Mouse (Mus musculus): ENCODE data around the gene Sox6.

Gene Sox6

DNA sequence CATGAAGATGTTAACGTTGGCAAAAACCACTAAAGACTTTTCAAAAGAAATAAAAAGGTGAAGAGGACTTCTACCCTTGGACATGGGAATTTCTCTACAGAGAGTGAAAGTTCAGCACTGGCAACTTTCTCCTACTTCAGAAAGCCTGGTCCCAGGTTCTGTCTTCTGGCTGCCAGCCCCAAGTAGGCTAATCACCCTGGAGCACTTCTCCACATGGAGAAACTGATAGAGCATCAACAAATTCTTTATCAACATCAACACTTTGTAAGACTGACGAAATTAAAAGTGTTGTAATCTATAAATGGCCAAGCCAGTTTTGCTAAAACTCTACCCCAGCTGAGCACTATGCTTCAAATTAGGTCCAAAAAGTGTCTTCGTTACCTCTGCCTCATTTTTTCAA, 193.7 kb downstream of the Sox6 start:
- Histone ChIP-seq H3K36me3 (ENCODE audit: control insufficient read depth, insufficient read depth, low read length, poor library complexity, severe bottlenecking) (no peaks in the 10 kb centered on the region), H3K27me3 (ENCODE audit: control insufficient read depth, insufficient read depth, low read length, poor library complexity, severe bottlenecking) (no peaks in the 10 kb centered on the region)
- no peak for DNase-seq (ENCODE audit: low read depth, low spot score)

DNA sequence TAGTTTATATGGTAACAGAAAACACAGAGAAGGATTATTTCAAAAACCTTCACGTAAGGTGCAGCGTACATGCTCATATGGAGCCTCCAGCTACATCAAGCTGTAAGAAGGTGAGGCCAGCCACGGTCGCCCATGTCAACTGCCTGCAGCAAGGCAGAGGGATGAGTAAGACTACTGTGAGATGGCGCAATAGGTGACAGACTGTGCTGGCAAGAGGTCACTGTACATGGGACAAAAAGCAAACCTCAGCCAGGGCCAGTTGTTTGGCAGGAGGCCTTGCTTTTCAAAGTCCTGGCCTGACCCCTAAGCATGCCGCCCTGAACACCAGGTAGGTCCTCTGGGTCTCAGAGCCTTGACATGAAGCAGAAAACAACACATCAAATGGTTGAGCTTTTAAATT, 194.2 kb downstream of the Sox6 start:
- no peak for DNase-seq (ENCODE audit: low read depth, low spot score)
- Histone ChIP-seq H3K27me3 (ENCODE audit: control insufficient read depth, insufficient read depth, low read length, poor library complexity, severe bottlenecking) (no peaks in the 10 kb centered on the region), H3K36me3 (ENCODE audit: control insufficient read depth, insufficient read depth, low read length, poor library complexity, severe bottlenecking) (no peaks in the 10 kb centered on the region)

DNA sequence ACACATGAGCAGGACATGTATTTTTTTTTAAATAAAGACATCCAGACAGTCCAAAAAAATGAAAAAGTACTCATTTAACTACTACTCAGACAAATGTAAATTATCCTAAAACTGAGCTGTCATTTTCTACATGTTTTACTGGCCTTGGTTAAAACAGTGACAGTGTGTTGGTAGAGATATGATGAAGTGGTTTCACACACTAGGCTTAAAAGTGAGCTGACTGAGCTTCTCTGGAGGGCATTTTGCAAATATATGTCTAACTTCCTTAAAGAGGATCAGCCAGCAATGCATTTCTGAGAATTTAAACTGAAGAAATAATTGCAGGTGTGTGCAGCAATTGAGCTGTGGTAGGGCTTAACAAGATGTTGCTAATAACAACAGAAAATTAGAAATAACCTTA, 196.3 kb downstream of the Sox6 start:
- DNase-seq (ENCODE audit: low read depth, low spot score), result no peak
- Histone ChIP-seq H3K36me3 (ENCODE audit: control insufficient read depth, insufficient read depth, low read length, poor library complexity, severe bottlenecking) (no peaks in the 10 kb centered on the region), H3K27me3 (ENCODE audit: control insufficient read depth, insufficient read depth, low read length, poor library complexity, severe bottlenecking) (no peaks in the 10 kb centered on the region)

DNA sequence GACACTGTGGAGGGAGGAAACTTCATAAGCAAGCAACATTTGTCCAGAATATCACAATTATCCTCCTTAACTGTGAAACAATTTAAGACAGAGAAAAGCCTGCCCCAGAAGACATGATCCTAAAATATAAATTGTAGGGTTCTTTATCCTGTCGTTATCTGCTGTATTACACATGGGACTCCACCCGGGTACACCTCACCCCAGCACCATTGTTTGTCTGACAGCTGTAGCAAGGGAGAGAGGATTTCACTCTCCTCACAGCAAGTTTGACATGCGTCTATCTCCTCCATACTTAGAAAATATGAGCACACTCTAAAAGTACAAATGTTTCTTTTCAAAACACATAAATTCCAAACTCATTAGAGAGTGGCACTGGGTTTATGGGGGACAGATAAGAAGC, 198.0 kb downstream of the Sox6 start:
- DNase-seq (ENCODE audit: low read depth, low spot score), result no peak
- H3K36me3 ChIP-seq (ENCODE audit: control insufficient read depth, insufficient read depth, low read length, poor library complexity, severe bottlenecking), result no peaks in the 10 kb centered on the region
- H3K27me3 ChIP-seq (ENCODE audit: control insufficient read depth, insufficient read depth, low read length, poor library complexity, severe bottlenecking), result no peaks in the 10 kb centered on the region

DNA sequence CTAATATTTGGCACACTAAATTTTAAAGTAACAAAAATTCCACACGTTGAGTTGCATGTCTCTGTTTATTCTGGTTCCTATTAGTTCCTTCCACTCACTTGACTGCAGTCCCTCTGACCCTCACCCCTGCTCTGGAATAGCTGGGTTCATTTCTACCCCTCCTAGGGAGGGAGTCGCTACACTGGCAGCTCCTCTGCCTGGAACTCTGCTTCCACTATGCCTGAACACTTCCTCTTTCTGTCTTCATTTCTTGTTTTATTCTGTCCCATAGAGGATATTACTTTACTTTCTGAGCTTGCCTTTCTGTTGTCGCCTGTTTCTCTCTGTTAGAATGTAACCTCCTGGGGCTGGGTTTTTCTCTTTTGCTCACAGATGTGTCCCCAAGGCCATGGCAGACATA, 203.6 kb downstream of the Sox6 start:
- Histone ChIP-seq H3K36me3 (ENCODE audit: control insufficient read depth, insufficient read depth, low read length, poor library complexity, severe bottlenecking) (no peaks in the 10 kb centered on the region), H3K27me3 (ENCODE audit: control insufficient read depth, insufficient read depth, low read length, poor library complexity, severe bottlenecking) (no peaks in the 10 kb centered on the region)
- DNase-seq (ENCODE audit: low read depth, low spot score), result no peak

DNA sequence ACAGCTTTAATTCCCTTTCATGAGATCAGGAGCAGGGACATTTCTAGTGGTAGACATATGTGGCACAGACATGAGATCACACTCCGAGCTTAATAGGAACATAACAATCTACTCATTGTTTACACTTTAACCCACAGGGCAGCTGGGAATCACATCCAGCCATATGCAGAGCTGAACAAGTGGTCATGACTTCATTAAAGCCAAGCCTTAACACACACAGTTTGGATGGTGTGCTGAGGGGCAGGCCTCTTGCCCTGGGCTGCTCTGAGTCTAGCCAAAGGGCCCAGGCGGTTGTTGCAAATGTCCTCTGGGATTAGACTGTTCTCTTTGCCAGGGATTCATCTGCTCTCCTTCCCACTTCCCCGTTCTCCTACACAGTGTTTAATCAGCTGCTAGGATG, 204.9 kb downstream of the Sox6 start:
- Histone ChIP-seq H3K27me3 (ENCODE audit: control insufficient read depth, insufficient read depth, low read length, poor library complexity, severe bottlenecking) (no peaks in the 10 kb centered on the region), H3K36me3 (ENCODE audit: control insufficient read depth, insufficient read depth, low read length, poor library complexity, severe bottlenecking) (no peaks in the 10 kb centered on the region)
- no peak for DNase-seq (ENCODE audit: low read depth, low spot score)

DNA sequence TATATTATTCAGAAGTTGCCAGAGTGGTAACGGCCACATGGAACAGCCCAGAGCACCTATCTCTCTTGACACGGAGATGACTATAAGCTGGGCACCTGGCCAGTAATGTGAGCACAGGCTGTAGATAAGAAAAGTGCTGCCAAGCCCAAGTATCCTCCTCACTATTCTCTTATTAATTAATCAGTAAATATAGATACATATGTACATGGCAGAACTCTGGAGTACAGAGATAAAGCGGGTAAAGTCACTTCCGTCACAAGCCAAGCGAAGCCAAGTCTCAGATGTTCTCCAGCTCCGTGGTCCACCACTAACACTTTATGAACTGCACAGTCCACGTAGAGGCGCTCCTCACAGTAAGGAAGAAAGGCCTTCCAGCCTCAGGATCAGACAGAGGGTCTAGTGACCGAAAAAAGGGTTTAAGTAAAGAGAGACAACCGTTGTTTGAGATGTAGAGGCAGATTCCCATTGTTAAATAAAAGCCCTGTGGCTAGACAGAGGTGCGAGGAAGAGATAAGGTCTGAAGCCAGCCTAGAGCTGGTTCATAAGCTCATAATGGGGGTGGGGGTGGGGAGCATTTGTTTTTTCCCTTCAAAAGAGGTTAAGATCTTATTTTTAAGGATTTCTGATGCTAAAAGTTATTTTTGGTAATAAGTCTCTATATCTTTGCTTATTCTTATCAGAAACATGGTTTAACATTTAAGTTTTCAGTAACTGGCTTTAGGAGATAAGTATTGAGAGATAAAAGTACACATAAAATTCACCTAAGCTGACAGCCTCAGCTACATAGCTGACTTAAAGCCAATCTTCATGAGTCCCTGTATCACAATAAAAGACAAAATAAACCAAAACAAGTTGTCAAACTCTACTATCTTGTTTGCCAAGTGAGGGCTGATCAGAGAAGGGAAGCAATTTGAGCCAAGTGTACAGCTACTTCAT, 207.4 kb downstream of the Sox6 start:
- H3K27me3 ChIP-seq (ENCODE audit: control insufficient read depth, insufficient read depth, low read length, poor library complexity, severe bottlenecking), result no peaks in the 10 kb centered on the region
- no peaks in the 10 kb centered on the region for H3K36me3 ChIP-seq (ENCODE audit: control insufficient read depth, insufficient read depth, low read length, poor library complexity, severe bottlenecking)
- DNase-seq (ENCODE audit: low read depth, low spot score), result no peak

DNA sequence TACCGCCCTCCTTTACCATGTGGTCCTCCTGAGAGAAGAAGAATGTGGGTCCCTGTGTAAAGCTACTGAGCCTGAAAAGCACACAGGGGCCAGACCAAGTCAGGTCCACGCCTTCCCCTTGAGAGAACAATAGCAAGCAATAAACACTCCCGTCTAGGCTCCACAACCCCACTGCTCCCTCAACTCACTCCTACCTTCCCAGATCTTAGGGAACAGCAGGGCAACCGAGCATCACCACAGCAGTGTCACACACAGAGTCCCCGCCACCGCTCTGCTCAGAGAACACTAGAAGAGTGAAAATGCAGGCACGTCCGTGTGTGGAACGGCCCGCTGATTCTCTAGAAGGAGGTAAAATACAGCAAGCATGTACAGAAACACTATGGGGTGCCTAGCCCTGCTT, 208.2 kb downstream of the Sox6 start:
- Histone ChIP-seq H3K36me3 (ENCODE audit: control insufficient read depth, insufficient read depth, low read length, poor library complexity, severe bottlenecking) (no peaks in the 10 kb centered on the region), H3K27me3 (ENCODE audit: control insufficient read depth, insufficient read depth, low read length, poor library complexity, severe bottlenecking) (no peaks in the 10 kb centered on the region)
- no peak for DNase-seq (ENCODE audit: low read depth, low spot score)

DNA sequence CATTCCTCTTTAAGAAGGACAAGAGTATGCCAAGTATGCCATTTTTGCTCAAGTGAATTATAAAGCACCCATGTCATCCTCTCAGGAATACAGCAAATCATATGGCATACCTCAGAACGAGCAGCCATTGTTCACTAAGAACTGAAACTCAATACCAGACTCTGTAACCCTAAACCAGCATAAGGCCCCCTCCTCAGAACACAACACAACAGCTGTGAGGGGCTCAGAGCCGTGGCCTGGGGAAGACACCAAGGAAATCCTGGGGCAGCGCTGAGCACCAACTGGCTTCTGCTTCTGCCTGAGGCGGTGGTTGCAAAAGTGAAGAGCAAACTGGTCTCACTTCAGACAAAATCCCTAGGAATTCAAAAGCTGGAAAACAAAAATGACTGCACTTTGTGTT, 208.8 kb downstream of the Sox6 start:
- H3K27me3 ChIP-seq (ENCODE audit: control insufficient read depth, insufficient read depth, low read length, poor library complexity, severe bottlenecking), result no peaks in the 10 kb centered on the region
- no peak for DNase-seq (ENCODE audit: low read depth, low spot score)

DNA sequence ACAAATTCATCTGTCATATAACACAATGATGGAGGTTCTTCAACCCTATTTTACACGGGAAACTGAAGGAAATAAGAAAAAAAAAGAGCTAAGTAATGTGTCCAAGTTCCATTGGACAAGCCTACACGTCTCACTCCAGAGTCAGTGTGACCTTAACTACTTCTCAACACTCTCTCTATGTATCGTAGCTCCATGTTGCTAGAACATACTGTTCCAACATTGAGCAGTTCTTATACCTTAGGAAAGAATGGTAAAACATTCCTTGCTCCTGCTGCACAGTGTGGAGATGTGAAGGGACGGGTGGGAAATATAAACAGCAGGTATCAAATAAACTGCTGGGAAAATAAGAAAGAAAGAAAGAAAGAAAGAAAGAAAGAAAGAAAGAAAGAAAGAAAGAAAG, 209.3 kb downstream of the Sox6 start:
- Histone ChIP-seq H3K36me3 (ENCODE audit: control insufficient read depth, insufficient read depth, low read length, poor library complexity, severe bottlenecking) (no peaks in the 10 kb centered on the region), H3K27me3 (ENCODE audit: control insufficient read depth, insufficient read depth, low read length, poor library complexity, severe bottlenecking) (no peaks in the 10 kb centered on the region)
- DNase-seq (ENCODE audit: low read depth, low spot score), result no peak

More for the DNA sequence above, 208.8 kb downstream of the Sox6 start:
- H3K36me3 ChIP-seq (ENCODE audit: control insufficient read depth, insufficient read depth, low read length, poor library complexity, severe bottlenecking), result no peaks in the 10 kb centered on the region

DNA sequence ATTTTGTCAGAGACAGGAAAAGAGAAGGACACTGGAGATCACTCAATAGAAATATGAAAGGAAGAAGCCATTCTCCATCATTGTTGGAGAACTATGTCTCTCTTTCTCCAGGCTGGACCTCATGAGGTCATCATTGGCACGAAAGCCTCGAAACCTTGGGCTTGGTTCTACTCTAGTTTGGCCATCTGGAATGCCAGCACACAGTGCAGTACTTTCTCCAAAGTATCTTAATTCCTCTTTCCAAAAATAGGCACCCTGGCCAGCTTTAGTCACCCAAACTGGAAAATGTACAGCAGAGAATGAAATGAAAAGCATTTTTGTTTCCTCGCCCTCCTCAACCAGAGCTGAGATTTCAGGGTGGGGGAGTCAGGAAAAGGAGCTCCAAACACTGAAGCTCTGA, 213.3 kb downstream of the Sox6 start:
- no peak for DNase-seq (ENCODE audit: low read depth, low spot score)
- Histone ChIP-seq H3K27me3 (ENCODE audit: control insufficient read depth, insufficient read depth, low read length, poor library complexity, severe bottlenecking) (no peaks in the 10 kb centered on the region), H3K36me3 (ENCODE audit: control insufficient read depth, insufficient read depth, low read length, poor library complexity, severe bottlenecking) (no peaks in the 10 kb centered on the region)

DNA sequence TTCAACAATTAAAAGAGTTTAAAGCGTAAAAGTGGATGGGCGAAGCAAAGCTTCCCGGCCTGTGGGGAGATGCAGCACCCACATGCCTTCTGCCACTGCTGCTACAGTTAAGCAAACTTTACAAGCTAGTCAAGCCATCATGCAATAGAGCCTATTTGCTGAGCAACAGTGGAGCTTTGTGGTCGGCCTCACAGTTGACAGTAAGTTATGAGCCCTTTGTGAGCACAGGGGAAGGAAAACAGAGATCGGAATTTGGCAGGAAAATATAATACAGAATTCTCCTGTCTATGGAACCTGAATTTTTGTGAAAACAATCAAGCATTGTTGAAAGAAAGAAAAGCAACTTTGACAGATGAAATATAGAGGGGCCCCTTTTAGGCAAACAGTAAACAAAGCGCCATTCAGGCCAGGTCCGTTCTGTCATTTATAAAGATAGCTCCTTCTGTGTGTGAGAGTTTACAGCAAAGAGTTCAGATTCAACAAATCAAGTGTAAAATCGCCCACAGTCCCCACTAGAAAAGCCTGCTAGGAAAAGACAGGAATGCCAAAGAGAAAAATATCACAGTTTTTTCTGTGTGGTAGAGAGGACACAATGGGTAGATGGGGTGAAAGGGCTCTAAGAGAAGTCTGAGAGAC, 213.9 kb downstream of the Sox6 start:
- H3K27me3 ChIP-seq (ENCODE audit: control insufficient read depth, insufficient read depth, low read length, poor library complexity, severe bottlenecking), result no peaks in the 10 kb centered on the region
- DNase-seq (ENCODE audit: low read depth, low spot score), result no peak

DNA sequence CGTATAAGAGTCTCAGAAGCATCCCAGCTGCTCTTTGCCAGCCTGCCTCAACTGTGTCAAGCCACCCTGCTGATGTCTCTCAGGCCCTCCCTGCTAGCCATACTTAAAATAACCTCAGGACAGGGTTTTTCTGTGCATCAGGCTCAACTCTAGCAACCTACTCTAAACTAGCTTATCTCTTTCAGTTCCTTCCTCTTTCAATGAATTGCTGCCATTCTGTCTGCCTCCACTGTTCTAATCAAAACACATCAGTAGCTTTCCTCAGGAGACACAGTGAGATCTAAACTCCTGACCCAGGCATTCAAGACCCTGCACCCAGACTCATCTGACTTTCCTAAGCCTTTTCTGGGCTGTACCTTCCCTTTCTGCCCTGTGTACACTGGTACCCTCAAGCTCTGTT, 219.5 kb downstream of the Sox6 start:
- DNase-seq (ENCODE audit: low read depth, low spot score), result no peak
- Histone ChIP-seq H3K27me3 (ENCODE audit: control insufficient read depth, insufficient read depth, low read length, poor library complexity, severe bottlenecking) (no peaks in the 10 kb centered on the region), H3K36me3 (ENCODE audit: control insufficient read depth, insufficient read depth, low read length, poor library complexity, severe bottlenecking) (no peaks in the 10 kb centered on the region)

More for the DNA sequence above, 213.9 kb downstream of the Sox6 start:
- H3K36me3 ChIP-seq (ENCODE audit: control insufficient read depth, insufficient read depth, low read length, poor library complexity, severe bottlenecking), result no peaks in the 10 kb centered on the region

DNA sequence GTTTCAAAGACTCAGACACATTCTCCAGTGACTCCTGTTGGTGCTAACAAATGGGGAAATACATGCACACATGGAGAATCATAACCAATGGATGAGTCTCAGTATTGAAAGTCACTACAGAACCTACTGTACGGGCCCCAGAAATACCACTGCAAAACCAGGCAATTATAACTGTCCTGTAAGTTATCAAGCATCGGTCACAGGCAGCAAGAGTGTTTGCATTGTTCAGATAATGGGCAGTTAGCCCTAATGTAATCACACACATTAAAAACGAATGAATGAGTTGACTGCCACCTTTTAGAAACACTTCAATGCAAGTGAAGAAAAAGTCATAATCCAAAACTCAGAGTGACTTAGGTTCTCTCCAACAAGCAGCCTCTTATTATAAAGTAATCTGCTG, 235.3 kb downstream of the Sox6 start:
- H3K36me3 ChIP-seq (ENCODE audit: control insufficient read depth, insufficient read depth, low read length, poor library complexity, severe bottlenecking), result no peaks in the 10 kb centered on the region
- DNase-seq (ENCODE audit: low read depth, low spot score), result no peak
- H3K27me3 ChIP-seq (ENCODE audit: control insufficient read depth, insufficient read depth, low read length, poor library complexity, severe bottlenecking), result no peaks in the 10 kb centered on the region

DNA sequence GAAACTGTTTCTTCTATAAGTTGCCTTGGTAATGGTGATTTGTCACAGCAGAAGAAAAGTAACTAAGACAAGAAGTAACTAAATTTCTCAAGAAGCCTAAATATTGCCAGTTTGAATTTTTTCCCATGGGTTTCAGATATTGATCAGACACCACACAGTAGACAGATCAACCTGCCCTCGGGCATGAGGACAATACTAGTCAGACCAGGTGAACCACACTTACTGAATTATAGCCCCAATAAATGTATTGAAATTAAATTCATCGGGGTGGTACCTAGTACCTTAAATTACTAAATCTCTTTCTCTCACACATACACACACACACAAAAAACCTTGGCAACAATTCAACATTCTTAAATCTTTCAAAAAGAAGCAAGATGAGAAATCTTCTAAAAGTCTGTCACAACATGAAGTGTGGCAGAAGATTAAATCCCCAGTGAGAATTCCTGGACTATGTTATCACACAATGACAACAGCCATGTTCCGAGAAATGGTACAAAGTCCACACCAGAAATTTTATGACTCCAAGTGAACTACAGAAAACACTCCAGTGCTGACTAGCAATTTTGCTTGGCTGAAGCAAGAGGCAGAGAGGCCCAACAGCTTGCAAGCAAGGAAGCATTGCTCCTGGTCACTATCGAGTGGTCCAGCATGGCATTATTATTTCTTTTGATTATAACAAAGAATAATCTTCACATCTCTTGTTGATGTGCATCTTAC, 244.3 kb downstream of the Sox6 start:
- Histone ChIP-seq H3K36me3 (ENCODE audit: control insufficient read depth, insufficient read depth, low read length, poor library complexity, severe bottlenecking) (no peaks in the 10 kb centered on the region), H3K27me3 (ENCODE audit: control insufficient read depth, insufficient read depth, low read length, poor library complexity, severe bottlenecking) (no peaks in the 10 kb centered on the region)
- no peak for DNase-seq (ENCODE audit: low read depth, low spot score)
